Mouse (Mus musculus) bone marrow macrophage, adult 2 months (primary cell): ENCODE results near the gene Dlg5.

ENCODE experiments used
- CTCF ChIP-seq: IDR thresholded peaks from 2 replicates; pipeline ENCODE4 v1.5.1; 2012; ENCODE audit warnings: low read depth, mild to moderate bottlenecking, low read length, moderate library complexity
- POLR2A ChIP-seq: IDR thresholded peaks from 2 replicates; pipeline ENCODE4 v1.6.1; 2012; ENCODE audit warnings: mild to moderate bottlenecking, low read depth, low read length, borderline replicate concordance

- no peak for TF ChIP-seq CTCF
- no peak for TF ChIP-seq POLR2A
These were observed 11.3 kb downstream of the Dlg5 start for GRCm38 (mm10) chr14:24234411-24234810.
